Mouse (Mus musculus) induced T-regulatory cell, adult 2 months (primary cell): ENCODE data around the gene Fam129a.

Experiments used
- DNase-seq: peaks from one replicate; pipeline ENCODE4 v3.0.0-alpha.2; 2012; ENCODE audit warnings: low read depth

The Fam129a gene

GRCm38 (mm10) chr1:151570981-151571837 is at the start of gene Fam129a:
Gene Fam129a (plus strand): TSS chr1:151571186.
- DNase-seq: peak; percentile 82

GRCm38 (mm10) chr1:151526701-151527100 is 44.3 kb upstream of the Fam129a start:
- no peak for DNase-seq

- no peak for DNase-seq
These were observed 27.0 kb upstream of the Fam129a start for GRCm38 (mm10) chr1:151543796-151544477.

GRCm38 (mm10) chr1:151544581-151544980 is 26.4 kb upstream of the Fam129a start:
- DNase-seq: no peak

- no peak for DNase-seq
These were observed 25.4 kb upstream of the Fam129a start for GRCm38 (mm10) chr1:151545571-151545970.

- DNase-seq: no peak
These were observed 21.9 kb upstream of the Fam129a start for GRCm38 (mm10) chr1:151548896-151549610.

- DNase-seq: no peak
These were observed 21.2 kb upstream of the Fam129a start for GRCm38 (mm10) chr1:151549794-151550193.

- peak; percentile 21 for DNase-seq
These were observed 20.2 kb upstream of the Fam129a start for GRCm38 (mm10) chr1:151550587-151551479.

- DNase-seq: no peak
These were observed 10.4 kb upstream of the Fam129a start for GRCm38 (mm10) chr1:151560536-151560935.

GRCm38 (mm10) chr1:151563401-151563800 is 7.6 kb upstream of the Fam129a start:
- no peak for DNase-seq

- DNase-seq: no peak
These were observed 7.1 kb upstream of the Fam129a start for GRCm38 (mm10) chr1:151563893-151564292.

- peak; percentile 85 for DNase-seq
These were observed 6.6 kb upstream of the Fam129a start for GRCm38 (mm10) chr1:151564377-151564776.

GRCm38 (mm10) chr1:151568682-151569081 is 2.3 kb upstream of the Fam129a start:
- DNase-seq: peak; percentile 55

GRCm38 (mm10) chr1:151571838-151572578 is 1.0 kb downstream of the Fam129a start:
- DNase-seq: peak; percentile 86

- DNase-seq: peak; percentile 54
These were observed 1.8 kb downstream of the Fam129a start for GRCm38 (mm10) chr1:151572601-151573320.

GRCm38 (mm10) chr1:151580200-151580982 is 9.4 kb downstream of the Fam129a start:
- DNase-seq: no peak

GRCm38 (mm10) chr1:151581454-151581853 is 10.5 kb downstream of the Fam129a start:
- DNase-seq: no peak

- DNase-seq: peak; percentile 22
These were observed 11.0 kb downstream of the Fam129a start for GRCm38 (mm10) chr1:151581977-151582376.

GRCm38 (mm10) chr1:151583457-151584181 is 12.6 kb downstream of the Fam129a start:
- DNase-seq: no peak
